Mouse (Mus musculus) frontal cortex, postnatal 25 days (tissue): Measurements from ENCODE around the gene Atp7a.

Experiments used
- DNase-seq, 2 experiments: peaks; one replicate each; pipeline ENCODE4 v3.0.0; 2022; ENCODE audit warnings: low spot score in 2 of 2

Gene Atp7a

GRCm38 (mm10) chrX:106080811-106081443, 53.9 kb downstream of the Atp7a start:
- DNase-seq, result no peak

GRCm38 (mm10) chrX:106082518-106082917, 55.4 kb downstream of the Atp7a start:
- no peak for DNase-seq

- DNase-seq, result no peak
Measured at GRCm38 (mm10) chrX:106085132-106085531, 58.1 kb downstream of the Atp7a start.

GRCm38 (mm10) chrX:106085564-106085963, 58.5 kb downstream of the Atp7a start:
- no peak for DNase-seq

- no peak for DNase-seq
Measured at GRCm38 (mm10) chrX:106092939-106093338, 65.9 kb downstream of the Atp7a start.

GRCm38 (mm10) chrX:106105464-106105863, 78.4 kb downstream of the Atp7a start:
- no peak for DNase-seq

GRCm38 (mm10) chrX:106113881-106114280, 86.8 kb downstream of the Atp7a start:
- no peak for DNase-seq

- DNase-seq, result no peak
Measured at GRCm38 (mm10) chrX:106114674-106115073, 87.6 kb downstream of the Atp7a start.

- DNase-seq, result no peak
Measured at GRCm38 (mm10) chrX:106122823-106123222, 95.7 kb downstream of the Atp7a start.

- DNase-seq, result no peak
Measured at GRCm38 (mm10) chrX:106128283-106128682, 101.2 kb downstream of the Atp7a start.

GRCm38 (mm10) chrX:106129877-106130276, 102.8 kb downstream of the Atp7a start:
- no peak for DNase-seq

- DNase-seq, result no peak
Measured at GRCm38 (mm10) chrX:106134916-106135315, 107.8 kb downstream of the Atp7a start.

- no peak for DNase-seq
Measured at GRCm38 (mm10) chrX:106135484-106135883, 108.4 kb downstream of the Atp7a start.

- DNase-seq, result no peak
Measured at GRCm38 (mm10) chrX:106135916-106136575, 109.0 kb downstream of the Atp7a start.

GRCm38 (mm10) chrX:106139309-106140070, 112.4 kb downstream of the Atp7a start:
- DNase-seq, result no peak

GRCm38 (mm10) chrX:106142936-106143335, 115.9 kb downstream of the Atp7a start, which contains the start of gene Tlr13:
Gene Tlr13 (plus strand): TSS chrX:106143204.
- no peak for DNase-seq

- DNase-seq, result no peak
Measured at GRCm38 (mm10) chrX:106148185-106148584, 121.1 kb downstream of the Atp7a start.

GRCm38 (mm10) chrX:106149460-106149859, 122.4 kb downstream of the Atp7a start:
- DNase-seq, result no peak

- no peak for DNase-seq
Measured at GRCm38 (mm10) chrX:106154180-106154586, 127.1 kb downstream of the Atp7a start.

GRCm38 (mm10) chrX:106155892-106156291, 128.8 kb downstream of the Atp7a start:
- DNase-seq, result no peak

GRCm38 (mm10) chrX:106163995-106164394, 136.9 kb downstream of the Atp7a start:
- no peak for DNase-seq

GRCm38 (mm10) chrX:106164555-106164954, 137.5 kb downstream of the Atp7a start:
- DNase-seq, result no peak

- no peak for DNase-seq
Measured at GRCm38 (mm10) chrX:106165089-106165488, 138.0 kb downstream of the Atp7a start.
